Mouse (Mus musculus): ENCODE data around the gene Hsd3b7. TPM values are rescaled to one million over a fixed set of nuclear protein-coding genes. Genes with fewer than 3 reads are reported as not detected.

The Hsd3b7 gene
- polyA plus RNA-seq, 1 experiment, result 6.1 TPM

GRCm38 (mm10) chr7:127817053-127817452 is 16.6 kb downstream of the Hsd3b7 start:
- no peak for TF ChIP-seq CTCF (IDR thresholded peaks at IDR 0.05; ENCODE audit: control insufficient read depth, insufficient read depth, insufficient replicate concordance, low read depth, low read length)
- no peak for TF ChIP-seq POLR2A (IDR thresholded peaks at IDR 0.05; ENCODE audit: control insufficient read depth, low read depth, low read length)
- Histone ChIP-seq H3K27ac (ENCODE audit: control insufficient read depth, insufficient read depth, low read depth, low read length) (no peak overlapping the region), H3K36me3 (ENCODE audit: control insufficient read depth, insufficient read depth, low read length) (no peaks in the 10 kb centered on the region), H3K4me1 (ENCODE audit: control insufficient read depth, insufficient read depth, low read length) (peaks cover 2% of the 10 kb centered on the region; the same call in 1 of the 2 replicates), H3K27me3 (ENCODE audit: control insufficient read depth, insufficient read depth, low read length) (no peaks in the 10 kb centered on the region), H3K4me3 (ENCODE audit: control insufficient read depth, low read depth, low read length) (no peak overlapping the region)

GRCm38 (mm10) chr7:127817776-127818175 is 17.4 kb downstream of the Hsd3b7 start:
- H3K4me1 ChIP-seq (ENCODE audit: control insufficient read depth, insufficient read depth, low read length), result peaks cover 2% of the 10 kb centered on the region; the same call in 1 of the 2 replicates
- no peak overlapping the region for H3K27ac ChIP-seq (ENCODE audit: control insufficient read depth, insufficient read depth, low read depth, low read length)
- H3K27me3 ChIP-seq (ENCODE audit: control insufficient read depth, insufficient read depth, low read length), result no peaks in the 10 kb centered on the region
- no peaks in the 10 kb centered on the region for H3K36me3 ChIP-seq (ENCODE audit: control insufficient read depth, insufficient read depth, low read length)
- TF ChIP-seq CTCF (IDR thresholded peaks at IDR 0.05; ENCODE audit: control insufficient read depth, insufficient read depth, insufficient replicate concordance, low read depth, low read length), result no peak
- TF ChIP-seq POLR2A (IDR thresholded peaks at IDR 0.05; ENCODE audit: control insufficient read depth, low read depth, low read length), result no peak
- H3K4me3 ChIP-seq (ENCODE audit: control insufficient read depth, low read depth, low read length), result no peak overlapping the region

- H3K36me3 ChIP-seq (ENCODE audit: control insufficient read depth, insufficient read depth, low read length), result no peaks in the 10 kb centered on the region
- TF ChIP-seq POLR2A (IDR thresholded peaks at IDR 0.05; ENCODE audit: control insufficient read depth, low read depth, low read length) (no peak), CTCF (IDR thresholded peaks at IDR 0.05; ENCODE audit: control insufficient read depth, insufficient read depth, insufficient replicate concordance, low read depth, low read length) (no peak)
- H3K4me3 ChIP-seq (ENCODE audit: control insufficient read depth, low read depth, low read length), result no peak overlapping the region
- H3K27ac ChIP-seq (ENCODE audit: control insufficient read depth, insufficient read depth, low read depth, low read length), result no peak overlapping the region
- peaks cover 14% of the 10 kb centered on the region for H3K4me1 ChIP-seq (ENCODE audit: control insufficient read depth, insufficient read depth, low read length)
- no peaks in the 10 kb centered on the region for H3K27me3 ChIP-seq (ENCODE audit: control insufficient read depth, insufficient read depth, low read length)
Measured at GRCm38 (mm10) chr7:127820836-127821509, 20.6 kb downstream of the Hsd3b7 start.

- Histone ChIP-seq H3K27ac (ENCODE audit: control insufficient read depth, insufficient read depth, low read depth, low read length) (no peak overlapping the region), H3K36me3 (ENCODE audit: control insufficient read depth, insufficient read depth, low read length) (no peaks in the 10 kb centered on the region), H3K4me1 (ENCODE audit: control insufficient read depth, insufficient read depth, low read length) (peaks cover 14% of the 10 kb centered on the region), H3K27me3 (ENCODE audit: control insufficient read depth, insufficient read depth, low read length) (no peaks in the 10 kb centered on the region), H3K4me3 (ENCODE audit: control insufficient read depth, low read depth, low read length) (no peak overlapping the region)
- TF ChIP-seq CTCF (IDR thresholded peaks at IDR 0.05; ENCODE audit: control insufficient read depth, insufficient read depth, insufficient replicate concordance, low read depth, low read length) (no peak), POLR2A (IDR thresholded peaks at IDR 0.05; ENCODE audit: control insufficient read depth, low read depth, low read length) (no peak)
Measured at GRCm38 (mm10) chr7:127822494-127822893, 22.1 kb downstream of the Hsd3b7 start.

GRCm38 (mm10) chr7:127823236-127824171 is 23.1 kb downstream of the Hsd3b7 start:
- Histone ChIP-seq H3K27me3 (ENCODE audit: control insufficient read depth, insufficient read depth, low read length) (no peaks in the 10 kb centered on the region), H3K27ac (ENCODE audit: control insufficient read depth, insufficient read depth, low read depth, low read length) (no peak overlapping the region), H3K4me1 (ENCODE audit: control insufficient read depth, insufficient read depth, low read length) (peaks cover 14% of the 10 kb centered on the region), H3K4me3 (ENCODE audit: control insufficient read depth, low read depth, low read length) (peak overlapping the region; percentile 61), H3K36me3 (ENCODE audit: control insufficient read depth, insufficient read depth, low read length) (no peaks in the 10 kb centered on the region)
- TF ChIP-seq POLR2A (IDR thresholded peaks at IDR 0.05; ENCODE audit: control insufficient read depth, low read depth, low read length), result no peak
- no peak for TF ChIP-seq CTCF (IDR thresholded peaks at IDR 0.05; ENCODE audit: control insufficient read depth, insufficient read depth, insufficient replicate concordance, low read depth, low read length)

- Histone ChIP-seq H3K27me3 (ENCODE audit: control insufficient read depth, insufficient read depth, low read length) (no peaks in the 10 kb centered on the region), H3K4me3 (ENCODE audit: control insufficient read depth, low read depth, low read length) (peak within 1 kb of the TSS; percentile 61), H3K36me3 (ENCODE audit: control insufficient read depth, insufficient read depth, low read length) (no peaks in the 10 kb centered on the region), H3K4me1 (ENCODE audit: control insufficient read depth, insufficient read depth, low read length) (peaks cover 14% of the 10 kb centered on the region), H3K27ac (ENCODE audit: control insufficient read depth, insufficient read depth, low read depth, low read length) (no peak within 1 kb of the TSS)
- TF ChIP-seq CTCF (IDR thresholded peaks at IDR 0.05; ENCODE audit: control insufficient read depth, insufficient read depth, insufficient replicate concordance, low read depth, low read length) (no peak), POLR2A (IDR thresholded peaks at IDR 0.05; ENCODE audit: control insufficient read depth, low read depth, low read length) (no peak)
Measured at GRCm38 (mm10) chr7:127824176-127824871, 23.9 kb downstream of the Hsd3b7 start, which contains the start of the genes Stx4a and Stx1b. Gene Stx4a (plus strand): TSS chr7:127824294. Gene Stx1b (minus strand): TSS chr7:127824549.

Data from testis, adult 2 months (tissue).